Mouse (Mus musculus) intestine, embryonic 14.5 days (tissue): Measurements from ENCODE around the gene Frmd4a. TPM values are rescaled to one million over a fixed set of nuclear protein-coding genes. Genes with fewer than 3 reads are reported as not detected.
"Not testable (repeated sequence)": the region's sequence is repeated elsewhere in the genome, so short reads cannot be mapped to it uniquely, and the experiment has no call there.

ENCODE experiments used
- ATAC-seq: fragments of 200-750 bp; cut with Nextera tagmentation; replicated peaks from 2 replicates; pipeline ENCODE4 v1.8.0; 2017; ENCODE audit warnings: low read depth, moderate number of reproducible peaks, moderate TSS enrichment, moderate library complexity; ENCODE audit not compliant: low FRiP score, low TSS enrichment
- DNase-seq: peaks from one replicate; pipeline ENCODE4 v3.0.0-alpha.2; 2018; ENCODE audit warnings: low spot score
- H3K27ac ChIP-seq: fragments of 300-500 bp; sonication (generic); 2 replicates; pipeline ENCODE4 v1.5.1; 2014; ENCODE audit warnings: low read depth, mild to moderate bottlenecking, control low read depth
- H3K27me3 ChIP-seq: fragments of 300-500 bp; sonication (generic); replicated peaks from 2 replicates; pipeline ENCODE4 v1.6.1; 2014; ENCODE audit warnings: low read length, control low read depth; ENCODE audit not compliant: control insufficient read depth, insufficient read depth
- H3K36me3 ChIP-seq: fragments of 300-500 bp; sonication (generic); 2 replicates; pipeline ENCODE4 v1.6.1; 2014; ENCODE audit warnings: low read length, control low read depth; ENCODE audit not compliant: control insufficient read depth, insufficient read depth
- H3K4me1 ChIP-seq: fragments of 300-500 bp; sonication (generic); replicated peaks from 2 replicates; pipeline ENCODE4 v1.6.1; 2014; ENCODE audit warnings: low read length, control low read depth, mixed read lengths; ENCODE audit not compliant: control insufficient read depth, insufficient read depth
- H3K4me2 ChIP-seq: fragments of 300-500 bp; sonication (generic); 2 replicates; pipeline ENCODE4 v1.6.1; 2014; ENCODE audit warnings: low read length
- H3K4me3 ChIP-seq: fragments of 300-500 bp; sonication (generic); 2 replicates; pipeline ENCODE4 v1.5.1; 2014; ENCODE audit warnings: low read depth, low read length, control low read depth, mixed read lengths
- H3K9ac ChIP-seq: fragments of 300-500 bp; sonication (generic); 2 replicates; pipeline ENCODE4 v1.6.1; 2014; ENCODE audit warnings: mild to moderate bottlenecking, low read length
- H3K9me3 ChIP-seq: fragments of 300-500 bp; sonication (generic); 2 replicates; pipeline ENCODE4 v1.6.1; 2016; ENCODE audit warnings: low read length, control low read depth; ENCODE audit not compliant: control insufficient read depth
- WGBS: fragments of 180-500 bp; shearing (Covaris S2); extraction: QIAGEN DNeasy Blood & Tissue Kit; methylation state at CpG from one replicate; pipeline ENCODE4 v1.1.7; 2014; 5-methylcytosine and 5-hydroxymethylcytosine counted together
- polyA plus RNA-seq: library from polyadenylated mRNA; unstranded; fragments of >200 nt; fragmentation: Nextera tagmentation; extraction: Ambion mirVana; gene quantifications from 2 replicates; pipeline ENCODE4 v1.2.1, GENCODE M21; 2014

Frmd4a gene
- polyA plus RNA-seq, 1 experiment from 2014 or later = 28.8 TPM

GRCm38 (mm10) chr2:4608253-4608652 is 590.7 kb downstream of the Frmd4a start:
- no peaks in the 10 kb centered on the region for H3K27me3 ChIP-seq
- H3K36me3 ChIP-seq = peaks cover 97% of the 10 kb centered on the region
- H3K4me1 ChIP-seq = no peaks in the 10 kb centered on the region
- H3K4me3 ChIP-seq = no peak overlapping the region
- no peak overlapping the region for H3K9ac ChIP-seq
- no peak overlapping the region for H3K4me2 ChIP-seq
- H3K9me3 ChIP-seq = no peaks in the 10 kb centered on the region
- DNase-seq (no peak), ATAC-seq (no peak)
- 81% methylated on average over 3 of the region's 3 CpGs for WGBS
- H3K27ac ChIP-seq = no peak overlapping the region

GRCm38 (mm10) chr2:4609433-4609832 is 591.9 kb downstream of the Frmd4a start:
- H3K36me3 ChIP-seq = peaks cover 91% of the 10 kb centered on the region
- H3K4me3 ChIP-seq = no peak overlapping the region
- ATAC-seq (no peak), DNase-seq (no peak)
- 85% methylated on average over 10 of the region's 10 CpGs for WGBS
- no peaks in the 10 kb centered on the region for H3K4me1 ChIP-seq
- no peak overlapping the region for H3K9ac ChIP-seq
- H3K27me3 ChIP-seq = no peaks in the 10 kb centered on the region
- no peaks in the 10 kb centered on the region for H3K9me3 ChIP-seq
- no peak overlapping the region for H3K4me2 ChIP-seq
- no peak overlapping the region for H3K27ac ChIP-seq

- H3K4me1 ChIP-seq = no peaks in the 10 kb centered on the region
- 59% methylated on average over 6 of the region's 6 CpGs for WGBS
- no peak overlapping the region for H3K4me3 ChIP-seq
- peaks cover 73% of the 10 kb centered on the region for H3K36me3 ChIP-seq
- H3K4me2 ChIP-seq = no peak overlapping the region
- H3K27me3 ChIP-seq = no peaks in the 10 kb centered on the region
- H3K9ac ChIP-seq = no peak overlapping the region
- H3K27ac ChIP-seq = no peak overlapping the region
- ATAC-seq = no peak
- H3K9me3 ChIP-seq = no peaks in the 10 kb centered on the region
- no peak for DNase-seq
Observed at GRCm38 (mm10) chr2:4611295-4611694, 593.8 kb downstream of the Frmd4a start.

DNA sequence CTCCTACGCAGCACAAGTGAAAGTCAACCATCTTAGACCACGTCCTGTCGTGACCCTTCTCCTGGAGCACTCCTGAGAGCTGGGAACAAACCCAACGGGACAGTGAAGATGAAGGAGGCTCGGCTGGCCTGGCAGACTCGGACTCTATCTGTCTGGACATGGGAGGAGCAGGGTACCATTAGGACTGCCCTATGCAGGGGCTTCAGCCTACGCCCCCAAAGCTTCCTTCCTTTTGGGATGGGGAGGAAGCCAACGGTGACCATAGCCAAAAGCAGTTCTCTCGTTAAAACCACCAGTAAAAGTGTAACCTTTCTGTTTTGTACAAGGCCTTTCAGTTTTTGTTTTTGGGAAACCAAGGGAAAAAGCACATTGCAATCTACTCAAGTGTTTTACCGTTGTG is 594.2 kb downstream of the Frmd4a start:
- H3K9ac ChIP-seq = no peak overlapping the region
- no peaks in the 10 kb centered on the region for H3K9me3 ChIP-seq
- H3K27ac ChIP-seq = no peak overlapping the region
- no peak for ATAC-seq
- no peaks in the 10 kb centered on the region for H3K27me3 ChIP-seq
- H3K4me1 ChIP-seq = no peaks in the 10 kb centered on the region
- peaks cover 69% of the 10 kb centered on the region for H3K36me3 ChIP-seq
- WGBS = 85% methylated on average over 10 of the region's 10 CpGs
- H3K4me2 ChIP-seq = no peak overlapping the region
- no peak for DNase-seq
- H3K4me3 ChIP-seq = no peak overlapping the region

DNA sequence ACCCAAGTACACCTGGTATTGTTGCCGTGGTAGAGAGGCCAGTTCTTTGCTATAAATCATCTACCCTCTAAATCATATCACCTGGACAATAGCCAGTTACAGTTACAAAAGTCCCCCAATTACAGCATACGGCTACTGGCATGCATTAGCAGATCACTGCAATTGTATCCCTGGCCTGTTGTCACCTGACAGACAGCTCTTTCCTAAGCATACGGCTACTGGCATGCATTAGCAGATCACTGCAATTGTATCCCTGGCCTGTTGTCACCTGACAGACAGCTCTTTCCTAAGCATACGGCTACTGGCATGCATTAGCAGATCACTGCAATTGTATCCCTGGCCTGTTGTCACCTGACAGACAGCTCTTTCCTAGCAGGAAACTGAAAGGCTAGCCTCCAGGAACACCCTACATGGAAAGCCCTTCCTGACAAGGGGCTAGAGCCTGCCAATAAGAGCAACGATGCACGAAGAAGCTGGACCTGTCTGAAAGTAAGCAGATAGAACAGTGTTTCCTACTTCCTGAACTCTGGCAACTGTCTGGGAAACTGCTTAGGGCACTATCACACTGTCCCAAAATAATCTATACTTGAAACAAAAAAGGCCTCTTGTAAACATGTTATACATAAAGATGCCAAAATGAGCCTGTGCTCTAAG is 596.9 kb downstream of the Frmd4a start:
- not testable (repeated sequence) for DNase-seq, H3K4me1 ChIP-seq, H3K27me3 ChIP-seq, H3K4me2 ChIP-seq, H3K27ac ChIP-seq, H3K4me3 ChIP-seq, H3K9ac ChIP-seq, H3K9me3 ChIP-seq
- H3K36me3 ChIP-seq = peaks cover 42% of the 10 kb centered on the region
- 0 out of 2 replicates have a peak, but pooled peaks have one; percentile 15 for ATAC-seq
- 57% methylated on average over 6 of the region's 6 CpGs for WGBS

DNA sequence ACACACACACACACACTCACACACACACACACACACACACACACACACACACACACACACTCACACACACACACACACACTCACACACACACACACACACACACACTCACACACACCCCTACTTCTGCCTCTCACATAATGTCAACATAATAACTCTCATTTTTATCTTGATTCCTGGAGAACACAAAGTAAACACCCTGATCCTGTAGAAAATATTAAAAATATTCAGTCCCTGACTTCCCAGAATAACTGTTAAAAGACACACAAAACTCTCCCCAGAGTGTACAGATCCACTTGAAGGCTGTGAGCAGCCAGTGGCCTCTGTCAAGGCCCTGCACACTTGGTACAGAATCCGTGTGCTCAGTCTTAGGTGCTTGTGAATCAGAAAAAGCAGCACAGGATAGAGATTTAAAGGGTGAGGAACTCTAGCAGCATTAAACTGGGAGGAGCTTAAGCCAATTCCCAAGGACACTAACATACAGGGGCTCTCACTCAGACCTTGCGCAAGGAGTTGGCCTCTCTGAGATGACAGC is 597.6 kb downstream of the Frmd4a start:
- Histone ChIP-seq H3K27ac (no peak overlapping the region), H3K9ac (no peak overlapping the region), H3K4me2 (no peak overlapping the region), H3K27me3 (no peaks in the 10 kb centered on the region), H3K4me1 (peaks cover 4% of the 10 kb centered on the region), H3K9me3 (no peaks in the 10 kb centered on the region), H3K36me3 (peaks cover 35% of the 10 kb centered on the region), H3K4me3 (no peak overlapping the region)
- DNase-seq (no peak), ATAC-seq (0 out of 2 replicates have a peak, but pooled peaks have one; percentile 43)
- 77% methylated on average over 2 of the region's 2 CpGs for WGBS

GRCm38 (mm10) chr2:4616995-4617394 is 599.5 kb downstream of the Frmd4a start:
- Histone ChIP-seq H3K36me3 (peaks cover 19% of the 10 kb centered on the region), H3K4me3 (no peak overlapping the region), H3K9ac (no peak overlapping the region), H3K9me3 (no peaks in the 10 kb centered on the region), H3K27ac (no peak overlapping the region), H3K4me1 (peaks cover 7% of the 10 kb centered on the region), H3K4me2 (no peak overlapping the region), H3K27me3 (no peaks in the 10 kb centered on the region)
- 90% methylated on average over 4 of the region's 4 CpGs for WGBS
- ATAC-seq = no peak
- DNase-seq = no peak

DNA sequence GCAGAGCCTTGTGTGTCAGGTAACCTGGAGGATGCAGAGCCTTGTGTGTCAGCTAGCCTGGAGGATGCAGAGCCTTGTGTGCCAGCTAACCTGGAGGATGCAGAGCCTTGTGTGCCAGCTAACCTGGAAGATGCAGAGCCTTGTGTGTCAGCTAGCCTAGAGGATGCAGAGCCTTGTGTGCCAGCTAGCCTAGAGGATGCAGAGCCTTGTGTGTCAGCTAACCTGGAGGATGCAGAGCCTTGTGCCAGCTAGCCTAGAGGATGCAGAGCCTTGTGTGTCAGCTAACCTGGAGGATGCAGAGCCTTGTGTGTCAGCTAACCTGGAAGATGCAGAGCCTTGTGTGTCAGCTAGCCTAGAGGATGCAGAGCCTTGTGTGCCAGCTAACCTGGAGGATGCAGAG is 601.6 kb downstream of the Frmd4a start:
- H3K9me3 ChIP-seq, H3K4me3 ChIP-seq, DNase-seq, H3K4me2 ChIP-seq, H3K27ac ChIP-seq, H3K27me3 ChIP-seq, H3K4me1 ChIP-seq, ATAC-seq, H3K9ac ChIP-seq: not testable (repeated sequence)
- H3K36me3 ChIP-seq = peaks cover 20% of the 10 kb centered on the region
